Mouse (Mus musculus) stomach, postnatal 0 days (tissue): ENCODE data around the gene Lgr4. TPM values are rescaled to one million over a fixed set of nuclear protein-coding genes. Genes with fewer than 3 reads are reported as not detected.
A peak's percentile ranks its signal among the peaks of the same experiment; 100 is the strongest.

Experiments
- ATAC-seq: fragments of 200-750 bp; cut with Nextera tagmentation; 2 replicates; pipeline ENCODE4 v1.8.0; 2017; ENCODE audit not compliant: low FRiP score, low TSS enrichment
- DNase-seq: peaks from one replicate; pipeline ENCODE4 v3.0.0-alpha.2; 2016; ENCODE audit warnings: low spot score
- H3K27ac ChIP-seq: fragments of 300-500 bp; sonication (generic); replicated peaks from 2 replicates; pipeline ENCODE4 v1.5.1; 2014; ENCODE audit warnings: mild to moderate bottlenecking, control low read depth
- H3K27me3 ChIP-seq: fragments of 300-500 bp; sonication (generic); 2 replicates; pipeline ENCODE4 v1.6.1; 2014; ENCODE audit warnings: low read length; ENCODE audit not compliant: control insufficient read depth, insufficient read depth
- H3K36me3 ChIP-seq: fragments of 300-500 bp; sonication (generic); 2 replicates; pipeline ENCODE4 v1.6.1; 2014; ENCODE audit warnings: low read length, mixed read lengths; ENCODE audit not compliant: control insufficient read depth, insufficient read depth
- H3K4me1 ChIP-seq: fragments of 300-500 bp; sonication (generic); replicated peaks from 2 replicates; pipeline ENCODE4 v1.6.1; 2014; ENCODE audit warnings: antibody characterized with exemption; ENCODE audit not compliant: control insufficient read depth, insufficient read depth
- H3K4me2 ChIP-seq: fragments of 300-500 bp; sonication (generic); replicated peaks from 2 replicates; pipeline ENCODE4 v1.6.1; 2014; ENCODE audit warnings: low read depth, mild to moderate bottlenecking, control low read depth, moderate library complexity
- H3K4me3 ChIP-seq: fragments of 300-500 bp; sonication (generic); 2 replicates; pipeline ENCODE4 v1.5.1; 2014; ENCODE audit warnings: low read depth, low read length, control low read depth
- H3K9ac ChIP-seq: fragments of 300-500 bp; sonication (generic); 2 replicates; pipeline ENCODE4 v1.6.1; 2014; ENCODE audit warnings: mild to moderate bottlenecking, low read length, control low read depth, mixed read lengths
- H3K9me3 ChIP-seq: fragments of 300-500 bp; sonication (generic); 2 replicates; pipeline ENCODE4 v1.6.1; 2016; ENCODE audit warnings: low read length; ENCODE audit not compliant: control insufficient read depth
- CTCF ChIP-seq: IDR thresholded peaks from 2 replicates; pipeline ENCODE4 v1.5.1; 2016; ENCODE audit warnings: antibody characterized with exemption, low read depth, mild to moderate bottlenecking, moderate library complexity
- EP300 ChIP-seq: optimal IDR thresholded peaks from 2 replicates; pipeline ENCODE3; 2016; ENCODE audit warnings: antibody characterized with exemption
- WGBS: fragments of 180-500 bp; shearing (Covaris S2); extraction: QIAGEN DNeasy Blood & Tissue Kit; methylation state at CpG from one replicate; pipeline ENCODE4 v1.1.7; 2014; 5-methylcytosine and 5-hydroxymethylcytosine counted together
- polyA plus RNA-seq: library from polyadenylated mRNA; unstranded; fragments of >200 nt; fragmentation: Nextera tagmentation; extraction: Ambion mirVana; gene quantifications from 2 replicates; pipeline ENCODE4 v1.2.1, GENCODE M21; 2015

The Lgr4 gene
- polyA plus RNA-seq, 1 experiment from 2014 or later: 15.0 TPM

GRCm38 (mm10) chr2:109929256-109929655, 11.8 kb downstream of the Lgr4 start:
- H3K4me1 ChIP-seq: no peaks in the 10 kb centered on the region; the same call in 1 of the 2 replicates
- no peak for DNase-seq
- H3K4me3 ChIP-seq: no peak overlapping the region
- TF ChIP-seq CTCF (no peak), EP300 (no peak)
- H3K9ac ChIP-seq: no peak overlapping the region
- H3K27ac ChIP-seq: peak overlapping the region; percentile 79
- H3K36me3 ChIP-seq: no peaks in the 10 kb centered on the region; the same call in 1 of the 2 replicates
- H3K9me3 ChIP-seq: no peaks in the 10 kb centered on the region
- WGBS: 52% methylated on average over 3 of the region's 3 CpGs
- H3K27me3 ChIP-seq: no peaks in the 10 kb centered on the region
- no peak for ATAC-seq
- H3K4me2 ChIP-seq: no peak overlapping the region

- no peak for TF ChIP-seq CTCF
- TF ChIP-seq EP300: no peak
- Histone ChIP-seq H3K9ac (no peak overlapping the region), H3K4me1 (no peaks in the 10 kb centered on the region; the same call in 1 of the 2 replicates), H3K4me3 (no peak overlapping the region), H3K27ac (0 out of 2 replicates have a peak overlapping the region, but pooled peaks have one; percentile 18), H3K36me3 (no peaks in the 10 kb centered on the region; the same call in 1 of the 2 replicates), H3K4me2 (no peak overlapping the region), H3K9me3 (no peaks in the 10 kb centered on the region), H3K27me3 (no peaks in the 10 kb centered on the region)
- 93% methylated on average over 5 of the region's 5 CpGs for WGBS
- ATAC-seq (no peak), DNase-seq (no peak)
These were observed 12.9 kb downstream of the Lgr4 start for GRCm38 (mm10) chr2:109930366-109930765.

- H3K4me1 ChIP-seq: no peaks in the 10 kb centered on the region; the same call in 1 of the 2 replicates
- no peaks in the 10 kb centered on the region for H3K9me3 ChIP-seq
- H3K27me3 ChIP-seq: no peaks in the 10 kb centered on the region
- TF ChIP-seq EP300 (no peak), CTCF (peak; percentile 50)
- 87% methylated on average over 4 of the region's 4 CpGs for WGBS
- no peak overlapping the region for H3K9ac ChIP-seq
- H3K4me2 ChIP-seq: no peak overlapping the region
- H3K4me3 ChIP-seq: no peak overlapping the region
- DNase-seq (no peak), ATAC-seq (no peak)
- H3K36me3 ChIP-seq: no peaks in the 10 kb centered on the region; the same call in 1 of the 2 replicates
- no peak overlapping the region for H3K27ac ChIP-seq
These were observed 13.3 kb downstream of the Lgr4 start for GRCm38 (mm10) chr2:109930771-109931170.

GRCm38 (mm10) chr2:109931978-109932780, 14.7 kb downstream of the Lgr4 start:
- Histone ChIP-seq H3K9ac (0 out of 2 replicates have a peak overlapping the region, but pooled peaks have one; percentile 4), H3K36me3 (no peaks in the 10 kb centered on the region), H3K4me2 (peak overlapping the region; percentile 35; the same call in 1 of the 2 replicates), H3K4me3 (no peak overlapping the region), H3K27ac (peak overlapping the region; percentile 81), H3K4me1 (no peaks in the 10 kb centered on the region; the same call in 1 of the 2 replicates), H3K9me3 (no peaks in the 10 kb centered on the region), H3K27me3 (no peaks in the 10 kb centered on the region)
- WGBS: 22% methylated on average over 13 of the region's 13 CpGs
- ATAC-seq: peak; percentile 58
- TF ChIP-seq CTCF (no peak), EP300 (no peak)
- DNase-seq: peak; percentile 56

- no peak overlapping the region for H3K4me3 ChIP-seq
- H3K9me3 ChIP-seq: no peaks in the 10 kb centered on the region
- no peak for TF ChIP-seq CTCF
- TF ChIP-seq EP300: no peak
- H3K36me3 ChIP-seq: no peaks in the 10 kb centered on the region
- DNase-seq (no peak), ATAC-seq (no peak)
- no peaks in the 10 kb centered on the region for H3K27me3 ChIP-seq
- 67% methylated on average over 3 of the region's 3 CpGs for WGBS
- no peaks in the 10 kb centered on the region; the same call in 1 of the 2 replicates for H3K4me1 ChIP-seq
- H3K9ac ChIP-seq: no peak overlapping the region
- H3K4me2 ChIP-seq: no peak overlapping the region; the same call in 1 of the 2 replicates
- H3K27ac ChIP-seq: 0 out of 2 replicates have a peak overlapping the region, but pooled peaks have one; percentile 9
These were observed 15.7 kb downstream of the Lgr4 start for GRCm38 (mm10) chr2:109933151-109933550.

- Histone ChIP-seq H3K4me1 (no peaks in the 10 kb centered on the region; the same call in 1 of the 2 replicates), H3K9ac (no peak overlapping the region), H3K4me3 (no peak overlapping the region), H3K27ac (no peak overlapping the region), H3K9me3 (no peaks in the 10 kb centered on the region), H3K36me3 (no peaks in the 10 kb centered on the region), H3K4me2 (no peak overlapping the region), H3K27me3 (no peaks in the 10 kb centered on the region)
- ATAC-seq (no peak), DNase-seq (no peak)
- WGBS: 48% methylated on average over 4 of the region's 4 CpGs
- TF ChIP-seq CTCF: no peak
- no peak for TF ChIP-seq EP300
These were observed 16.6 kb downstream of the Lgr4 start for GRCm38 (mm10) chr2:109934086-109934485.
